Mouse (Mus musculus): Measurements from ENCODE around the gene Unc45a. TPM values are rescaled to one million over a fixed set of nuclear protein-coding genes. Genes with fewer than 3 reads are reported as not detected.

Unc45a gene
- polyA plus RNA-seq, 2 experiments from 2014 or later = 38.1 to 79.1 TPM

GRCm38 (mm10) chr7:80367232-80367631, 26.4 kb upstream of the Unc45a start:
- no peak for ATAC-seq

GRCm38 (mm10) chr7:80365759-80366158, 25.0 kb upstream of the Unc45a start:
- ATAC-seq = no peak

- no peak for ATAC-seq
Observed at GRCm38 (mm10) chr7:80360435-80360834, 19.6 kb upstream of the Unc45a start.

GRCm38 (mm10) chr7:80358039-80358438, 17.2 kb upstream of the Unc45a start:
- ATAC-seq = no peak

- ATAC-seq = no peak
Observed at GRCm38 (mm10) chr7:80357156-80357555, 16.4 kb upstream of the Unc45a start.

GRCm38 (mm10) chr7:80356351-80356750, 15.5 kb upstream of the Unc45a start:
- ATAC-seq = no peak

- ATAC-seq = no peak
Observed at GRCm38 (mm10) chr7:80352920-80353319, 12.1 kb upstream of the Unc45a start.

- no peak for ATAC-seq
Observed at GRCm38 (mm10) chr7:80350808-80351207, 10.0 kb upstream of the Unc45a start.

GRCm38 (mm10) chr7:80347670-80348586, 7.1 kb upstream of the Unc45a start:
- ATAC-seq = no peak

GRCm38 (mm10) chr7:80346830-80347229, 6.0 kb upstream of the Unc45a start:
- no peak for ATAC-seq

GRCm38 (mm10) chr7:80346173-80346572, 5.4 kb upstream of the Unc45a start:
- no peak for ATAC-seq

- ATAC-seq = no peak
Observed at GRCm38 (mm10) chr7:80343270-80344018, 2.6 kb upstream of the Unc45a start.

- ATAC-seq = peak; percentile 49
Observed at GRCm38 (mm10) chr7:80342858-80343257, 2.1 kb upstream of the Unc45a start, which contains the start of gene Hddc3. TSS of gene Hddc3 (plus strand) at chr7:80343104.

GRCm38 (mm10) chr7:80341793-80342192, 988 bp upstream of the Unc45a start:
- ATAC-seq = no peak

- peak; percentile 89 for ATAC-seq
Observed at GRCm38 (mm10) chr7:80339793-80340628, 794 bp downstream of the Unc45a start.

- ATAC-seq = no peak
Observed at GRCm38 (mm10) chr7:80339371-80339770, 1.4 kb downstream of the Unc45a start.

GRCm38 (mm10) chr7:80336932-80337331, 3.9 kb downstream of the Unc45a start:
- no peak for ATAC-seq

GRCm38 (mm10) chr7:80334848-80335247, 6.0 kb downstream of the Unc45a start:
- no peak for ATAC-seq

- no peak for ATAC-seq
Observed at GRCm38 (mm10) chr7:80331433-80331832, 9.4 kb downstream of the Unc45a start.

- no peak for ATAC-seq
Observed at GRCm38 (mm10) chr7:80330278-80330677, 10.5 kb downstream of the Unc45a start.

GRCm38 (mm10) chr7:80326076-80326475, 14.7 kb downstream of the Unc45a start:
- ATAC-seq = no peak

GRCm38 (mm10) chr7:80325292-80325868, 15.4 kb downstream of the Unc45a start:
- ATAC-seq = no peak
